Mouse (Mus musculus): Measurements from ENCODE around the gene Tmem102.

Gene Tmem102

DNA sequence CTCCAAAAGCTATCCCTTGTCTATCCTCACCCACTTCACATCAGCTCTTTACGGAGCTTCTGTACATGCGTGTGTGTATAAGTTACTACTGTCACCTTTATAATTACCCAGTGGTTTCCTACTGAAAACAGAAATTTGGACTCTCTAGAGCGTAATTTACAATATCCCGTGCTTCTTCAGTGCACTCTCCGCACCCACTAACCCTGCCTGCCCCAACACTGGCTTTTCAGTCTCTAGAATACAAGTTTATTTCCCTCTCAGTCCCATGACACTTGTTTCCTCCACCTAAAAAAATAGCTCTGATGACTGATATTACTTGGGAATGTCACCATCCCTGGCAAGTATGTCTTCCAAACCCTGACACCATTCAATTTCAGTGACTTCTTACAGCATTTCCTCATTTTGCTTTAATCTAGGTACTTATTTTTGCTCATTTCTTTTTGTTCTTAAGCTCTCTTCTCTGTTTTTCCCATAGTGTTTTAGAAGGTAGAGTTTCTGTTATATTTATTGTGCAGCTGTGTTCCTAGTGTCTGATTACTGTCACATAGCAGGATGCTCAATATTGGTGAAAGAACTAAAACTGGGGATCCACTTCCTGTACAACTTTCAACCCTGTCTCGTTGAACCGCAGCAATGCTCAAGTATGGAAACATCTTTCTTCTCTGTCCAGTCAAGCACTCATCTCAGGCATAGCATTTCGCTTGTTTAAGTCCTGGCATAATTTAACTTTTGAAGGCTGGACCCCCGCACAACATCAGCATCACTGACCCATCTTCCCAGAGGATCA lies 47.9 kb downstream of the Tmem102 start:
- no peak for DNase-seq (ENCODE audit: low spot score in 2 of 2)

- DNase-seq (ENCODE audit: low spot score in 2 of 2), result peak in 1 of 2 experiments; percentile 66
Observed at GRCm38 (mm10) chr11:69754701-69755100, 50.7 kb downstream of the Tmem102 start.

- DNase-seq (ENCODE audit: low spot score in 2 of 2), result no peak
Observed at GRCm38 (mm10) chr11:69754233-69754632, 51.2 kb downstream of the Tmem102 start.
